Mouse (Mus musculus) mouse trophoblast stem cell (cell line): Measurements from ENCODE around the gene Lbr.

Source experiments
- in situ Hi-C, 2 experiments: fragments of 300-500 bp; cut with MseI, MboI; formaldehyde crosslinking; loops; 2 replicates in 1 of 2; 3 replicates in 1 of 2; pipeline ENCODE4 v1.15.1; 2025

Lbr gene

GRCm38 (mm10) chr1:181842781-181843180 lies at the start of gene Lbr:
TSS of gene Lbr (minus strand) at chr1:181843046.
- in situ Hi-C loops, result no loop called here

- in situ Hi-C loops, result loop anchor here (5.0 to 10.0 kb wide), 3 partner anchors 165 to 228 kb away; no protein-coding TSS in a partner anchor
Measured at GRCm38 (mm10) chr1:181889670-181890069, 46.8 kb upstream of the Lbr start.

GRCm38 (mm10) chr1:181888801-181889200 lies 46.0 kb upstream of the Lbr start:
- in situ Hi-C loops, result loop anchor here in 1 of 2 experiments (5.0 to 10.0 kb wide), 2 partner anchors 164 to 228 kb away; no protein-coding TSS in a partner anchor

- in situ Hi-C loops, result loop anchor here (5.0 to 10.0 kb wide), 2 partner anchors 157 to 159 kb away; no protein-coding TSS in a partner anchor
Measured at GRCm38 (mm10) chr1:181881532-181881931, 38.7 kb upstream of the Lbr start.

- in situ Hi-C loops, result loop anchor here (5.0 to 10.0 kb wide), 2 partner anchors 156 to 159 kb away; no protein-coding TSS in a partner anchor
Measured at GRCm38 (mm10) chr1:181880752-181881325, 38.0 kb upstream of the Lbr start.

- in situ Hi-C loops, result no loop called here
Measured at GRCm38 (mm10) chr1:181878436-181878835, 35.6 kb upstream of the Lbr start.

- in situ Hi-C loops, result no loop called here
Measured at GRCm38 (mm10) chr1:181877088-181877487, 34.2 kb upstream of the Lbr start.

- in situ Hi-C loops, result no loop called here
Measured at GRCm38 (mm10) chr1:181876656-181877055, 33.8 kb upstream of the Lbr start.

- in situ Hi-C loops, result no loop called here
Measured at GRCm38 (mm10) chr1:181873086-181873920, 30.5 kb upstream of the Lbr start.

GRCm38 (mm10) chr1:181872639-181873038 lies 29.8 kb upstream of the Lbr start:
- in situ Hi-C loops, result no loop called here

- in situ Hi-C loops, result no loop called here
Measured at GRCm38 (mm10) chr1:181866429-181867280, 23.8 kb upstream of the Lbr start.

- in situ Hi-C loops, result no loop called here
Measured at GRCm38 (mm10) chr1:181865863-181866216, 23.0 kb upstream of the Lbr start.

GRCm38 (mm10) chr1:181864971-181865862 lies 22.4 kb upstream of the Lbr start:
- in situ Hi-C loops, result no loop called here

- in situ Hi-C loops, result no loop called here
Measured at GRCm38 (mm10) chr1:181863431-181863830, 20.6 kb upstream of the Lbr start.

- in situ Hi-C loops, result no loop called here
Measured at GRCm38 (mm10) chr1:181862676-181863374, 20.0 kb upstream of the Lbr start.

GRCm38 (mm10) chr1:181861181-181861902 lies 18.5 kb upstream of the Lbr start:
- in situ Hi-C loops, result no loop called here

GRCm38 (mm10) chr1:181860659-181861058 lies 17.8 kb upstream of the Lbr start:
- in situ Hi-C loops, result no loop called here

GRCm38 (mm10) chr1:181856329-181856728 lies 13.5 kb upstream of the Lbr start:
- in situ Hi-C loops, result no loop called here

- in situ Hi-C loops, result no loop called here
Measured at GRCm38 (mm10) chr1:181854829-181855228, 12.0 kb upstream of the Lbr start.
